Mouse (Mus musculus) frontal cortex, adult (tissue): ENCODE data around the gene Hcls1.

Source experiments
- ATAC-seq: cut with Nextera tagmentation; 2 replicates; pipeline ENCODE4 v1.9.2; 2017; ENCODE audit warnings: mild to moderate bottlenecking, moderate library complexity, mixed read lengths; ENCODE audit not compliant: low TSS enrichment

Hcls1 gene

DNA sequence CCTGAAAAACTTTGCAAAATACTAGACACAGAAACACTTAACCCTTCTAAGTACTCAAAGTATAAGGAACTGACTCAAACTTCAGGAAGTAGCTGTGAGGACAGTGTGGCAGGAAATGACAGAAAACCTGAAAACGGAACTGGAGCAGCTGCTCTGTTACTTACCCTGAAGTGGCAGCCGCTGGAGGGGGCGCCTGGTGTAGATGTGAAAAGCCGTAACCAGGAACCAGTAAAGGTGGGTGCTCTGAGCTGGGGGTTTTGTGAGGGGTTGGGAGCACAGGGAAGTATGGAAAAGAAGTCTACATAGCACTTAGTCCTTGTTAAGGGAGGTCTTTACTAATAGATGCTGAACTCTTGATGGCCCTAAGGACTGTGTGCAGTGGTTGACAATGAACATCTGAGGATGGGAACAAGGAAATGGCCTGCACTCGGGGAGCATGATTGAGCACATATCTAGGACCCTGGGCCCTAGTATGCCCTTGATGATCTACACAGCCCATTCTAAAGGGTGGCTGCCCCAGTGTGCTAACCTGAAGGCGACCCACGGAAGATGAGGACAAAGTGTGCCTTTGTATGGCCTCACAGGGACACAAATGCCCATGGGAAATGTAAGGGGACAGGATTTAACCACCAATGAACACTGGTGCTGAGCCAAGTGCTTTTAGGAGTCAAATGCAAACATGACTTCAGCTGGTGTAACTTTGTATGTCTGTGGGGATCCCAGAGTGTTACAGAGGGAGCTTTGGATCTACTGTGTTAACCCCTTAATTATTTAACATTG lies at the start of gene Hcls1:
Hcls1 (plus strand) TSS at position 143 of the 780 bp plus-strand sequence.
- ATAC-seq: no peak

GRCm38 (mm10) chr16:36885912-36886311 lies 48.9 kb upstream of the Hcls1 start:
- no peak for ATAC-seq

GRCm38 (mm10) chr16:36887546-36887945 lies 47.2 kb upstream of the Hcls1 start:
- ATAC-seq: no peak

DNA sequence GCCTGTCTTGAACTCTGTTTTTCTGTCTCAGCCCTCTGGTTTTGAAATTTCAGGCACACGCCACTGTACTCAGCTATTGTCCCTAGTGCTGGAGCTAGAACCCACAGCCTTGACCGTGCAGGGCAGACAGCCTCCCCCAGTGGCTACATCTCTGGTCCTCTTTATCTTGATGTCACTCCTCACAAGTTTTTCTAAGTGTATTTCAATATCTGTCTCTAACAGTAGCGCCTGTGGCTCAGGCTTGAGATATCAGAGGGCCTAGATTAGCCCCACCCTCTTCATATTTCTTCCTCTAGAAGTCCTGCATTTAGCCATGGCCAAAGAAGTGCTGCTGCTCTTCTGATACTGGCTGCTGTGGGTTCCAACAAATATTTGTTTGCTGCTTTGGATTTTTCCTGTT lies 44.2 kb upstream of the Hcls1 start:
- ATAC-seq: no peak

DNA sequence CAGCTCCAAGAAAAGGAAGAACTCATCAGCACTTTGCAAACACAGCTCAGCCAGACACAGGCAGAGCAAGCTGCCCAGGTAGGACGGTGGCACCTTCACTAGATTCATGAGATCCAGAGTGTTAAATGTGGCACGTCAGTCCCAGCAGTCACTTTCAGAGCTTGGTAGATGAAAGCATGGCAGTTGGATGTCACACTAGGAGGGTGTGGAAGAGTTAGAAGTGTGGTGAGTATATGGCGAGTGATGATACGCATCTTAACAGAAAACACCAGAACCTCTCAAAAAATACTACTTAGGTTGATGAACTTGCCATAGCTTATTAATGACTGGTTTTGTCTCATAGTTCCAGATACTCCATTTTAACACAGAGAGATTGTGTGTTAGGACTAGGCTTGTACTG lies 43.4 kb upstream of the Hcls1 start:
- ATAC-seq: no peak

- ATAC-seq: no peak
These were observed 41.5 kb upstream of the Hcls1 start for GRCm38 (mm10) chr16:36893317-36893716.

DNA sequence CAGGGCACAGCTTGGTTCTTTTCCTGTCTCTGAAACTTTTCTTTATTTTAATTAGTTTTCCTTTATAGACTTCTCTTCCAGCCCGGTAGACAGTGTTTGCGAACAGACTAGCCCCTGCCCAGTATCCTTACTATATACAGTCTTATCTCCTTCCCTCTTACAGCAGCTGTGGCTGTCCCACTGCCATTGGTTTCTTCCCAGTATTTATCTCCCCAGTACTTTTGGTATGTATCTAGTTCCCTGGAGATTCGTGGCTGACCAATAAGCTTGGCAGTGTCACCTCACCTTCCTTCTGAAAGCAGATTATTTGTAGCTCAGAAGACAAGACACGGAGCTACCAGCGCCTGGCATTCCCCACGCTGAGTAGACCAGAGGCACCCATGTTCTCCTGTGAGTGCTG lies 38.1 kb upstream of the Hcls1 start:
- no peak for ATAC-seq

DNA sequence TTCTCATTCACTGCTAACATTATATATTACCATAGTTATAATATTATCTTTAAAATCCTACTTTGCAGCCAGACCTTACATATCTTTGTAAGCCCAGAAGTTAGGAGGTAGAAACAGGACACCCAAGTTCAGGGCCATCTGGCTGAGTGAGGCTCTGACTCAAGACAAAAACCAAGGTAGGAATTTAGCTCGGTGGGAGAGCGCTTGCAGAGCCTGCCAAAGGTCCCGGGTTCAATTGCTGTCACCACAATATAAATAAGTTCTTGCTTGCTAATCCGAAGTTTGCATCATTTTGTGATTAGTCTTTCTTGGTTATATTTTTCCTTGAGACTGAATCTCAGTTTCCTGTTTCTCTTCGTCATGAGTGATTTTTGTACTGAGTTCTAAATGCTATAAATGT lies 31.6 kb upstream of the Hcls1 start:
- ATAC-seq: no peak

GRCm38 (mm10) chr16:36911909-36912308 lies 22.9 kb upstream of the Hcls1 start:
- no peak for ATAC-seq

- ATAC-seq: no peak
These were observed 22.5 kb upstream of the Hcls1 start for GRCm38 (mm10) chr16:36912311-36912710.

- ATAC-seq: no peak
These were observed 20.6 kb upstream of the Hcls1 start for GRCm38 (mm10) chr16:36914195-36914594.

DNA sequence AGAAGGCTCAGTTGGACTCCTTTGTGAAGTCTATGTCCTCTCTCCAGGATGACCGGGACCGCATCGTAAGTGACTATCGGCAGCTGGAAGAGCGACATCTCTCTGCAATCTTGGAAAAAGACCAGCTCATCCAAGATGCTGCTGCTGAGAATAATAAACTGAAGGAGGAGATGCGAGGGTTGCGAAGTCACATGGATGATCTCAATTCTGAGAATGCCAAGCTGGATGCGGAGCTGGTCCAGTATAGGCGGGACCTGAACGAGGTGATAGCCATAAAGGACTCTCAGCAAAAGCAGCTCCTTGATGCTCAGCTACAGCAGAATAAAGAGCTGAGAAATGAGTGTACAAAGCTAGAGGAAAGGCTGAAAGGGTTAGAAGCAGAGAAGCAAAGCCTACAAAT lies 16.3 kb upstream of the Hcls1 start:
- peak; percentile 56 for ATAC-seq

DNA sequence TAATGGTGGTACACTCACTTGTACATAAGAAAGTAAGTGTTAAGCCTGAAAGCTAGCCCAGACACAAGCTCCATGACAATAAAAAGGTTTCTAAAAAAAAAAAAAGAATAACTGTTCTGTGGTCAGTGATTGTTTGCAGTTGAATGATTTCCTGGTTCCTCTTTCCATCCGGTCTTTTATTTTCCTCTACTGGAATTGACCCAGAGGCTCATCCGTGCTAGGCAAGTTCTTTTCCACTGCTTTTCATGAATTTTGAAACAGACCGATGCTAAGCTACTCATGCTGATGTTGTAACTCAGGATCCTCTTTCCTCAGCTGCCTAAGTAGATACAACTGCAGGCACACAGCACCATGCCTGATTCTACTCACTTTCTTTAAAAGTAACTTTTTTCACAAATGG lies 14.4 kb upstream of the Hcls1 start:
- no peak for ATAC-seq

GRCm38 (mm10) chr16:36921067-36921613 lies 13.6 kb upstream of the Hcls1 start:
- ATAC-seq: no peak

DNA sequence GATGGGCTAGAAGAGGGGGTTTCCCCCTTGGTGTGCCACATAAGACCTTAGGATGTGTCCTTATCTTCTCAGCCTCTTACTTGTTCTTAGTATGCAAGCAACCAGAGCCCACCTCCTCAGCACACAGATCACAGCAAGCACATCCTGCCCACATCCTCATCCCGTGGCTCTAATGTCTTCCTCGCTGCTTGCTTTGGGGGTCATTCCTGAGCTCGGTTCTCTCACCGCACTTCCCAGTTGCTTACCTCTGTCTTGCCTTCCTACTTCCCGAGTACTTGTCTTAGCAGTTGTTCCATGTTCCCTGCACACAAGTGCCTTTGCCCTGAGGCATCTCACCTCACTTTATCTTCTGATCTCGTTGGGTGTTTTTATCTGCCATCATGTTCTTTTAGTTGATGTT lies 12.8 kb upstream of the Hcls1 start:
- no peak for ATAC-seq

GRCm38 (mm10) chr16:36924312-36924711 lies 10.5 kb upstream of the Hcls1 start:
- no peak for ATAC-seq

- ATAC-seq: peak; percentile 11; the same call in 1 of the 2 replicates
These were observed 9.4 kb upstream of the Hcls1 start for GRCm38 (mm10) chr16:36925351-36925750.

DNA sequence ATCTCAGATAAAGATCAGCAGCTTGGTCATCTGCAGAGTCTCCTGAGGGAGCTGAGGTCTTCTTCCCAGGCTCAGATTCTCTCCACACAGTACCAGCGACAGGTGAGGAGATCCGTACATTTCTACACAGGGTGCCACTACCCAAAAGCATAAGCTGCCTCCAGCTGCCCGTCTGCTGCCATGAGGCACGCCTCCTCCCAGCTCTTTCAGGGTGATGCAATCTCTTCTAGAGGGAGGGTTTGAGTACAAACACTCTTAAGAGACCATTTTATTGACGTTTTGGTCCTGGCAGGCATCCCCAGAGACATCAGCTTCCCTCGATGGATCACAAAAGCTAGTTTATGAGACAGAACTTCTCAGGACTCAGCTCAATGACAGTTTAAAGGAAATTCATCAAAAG lies 9.0 kb upstream of the Hcls1 start:
- peak; percentile 57 for ATAC-seq

DNA sequence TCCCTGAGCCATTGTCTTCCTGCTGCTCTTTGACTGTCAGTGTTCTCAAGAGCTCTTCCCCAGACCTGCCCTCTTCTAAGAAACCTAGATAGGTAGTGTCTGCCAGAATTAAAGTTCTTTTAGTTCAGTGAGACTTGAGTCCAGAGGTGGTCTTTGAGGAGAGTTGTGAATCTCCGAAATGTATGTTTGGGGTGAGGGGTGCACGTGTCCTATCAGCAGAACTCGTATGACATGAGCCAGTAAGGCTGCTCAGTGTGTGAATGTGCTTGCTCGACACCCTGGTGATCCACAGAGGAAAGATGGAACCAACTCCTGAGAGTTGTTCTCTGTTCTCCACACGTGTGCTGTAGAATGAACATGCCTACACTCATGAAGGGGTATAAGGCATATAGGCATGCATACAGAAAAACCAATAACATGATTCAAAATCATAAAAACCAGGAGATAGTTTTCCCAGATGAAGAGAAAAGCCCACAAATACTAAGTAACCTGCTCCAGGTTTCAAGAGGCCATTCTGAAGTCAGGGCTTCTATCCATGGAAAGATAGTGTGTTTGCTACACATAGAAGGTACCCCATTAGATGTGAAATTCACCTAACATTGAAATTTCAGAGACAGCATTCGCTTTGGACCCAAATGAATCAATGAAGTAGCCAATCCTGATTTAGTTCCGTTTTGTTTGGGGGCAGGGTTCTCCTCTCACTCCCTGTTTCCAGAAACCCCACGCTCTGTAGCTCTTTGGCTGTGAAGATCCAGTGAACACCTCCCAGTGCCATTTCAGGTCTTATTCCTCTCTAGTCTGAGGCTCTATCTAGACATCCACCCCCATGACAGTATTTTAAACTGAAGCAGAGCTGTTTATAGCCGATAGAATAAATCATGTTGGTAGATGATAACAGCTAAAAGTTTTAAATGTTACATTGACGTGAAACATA lies 8.0 kb upstream of the Hcls1 start:
- ATAC-seq: peak; percentile 85

- ATAC-seq: peak; percentile 50
These were observed 7.2 kb upstream of the Hcls1 start for GRCm38 (mm10) chr16:36927495-36928105.

DNA sequence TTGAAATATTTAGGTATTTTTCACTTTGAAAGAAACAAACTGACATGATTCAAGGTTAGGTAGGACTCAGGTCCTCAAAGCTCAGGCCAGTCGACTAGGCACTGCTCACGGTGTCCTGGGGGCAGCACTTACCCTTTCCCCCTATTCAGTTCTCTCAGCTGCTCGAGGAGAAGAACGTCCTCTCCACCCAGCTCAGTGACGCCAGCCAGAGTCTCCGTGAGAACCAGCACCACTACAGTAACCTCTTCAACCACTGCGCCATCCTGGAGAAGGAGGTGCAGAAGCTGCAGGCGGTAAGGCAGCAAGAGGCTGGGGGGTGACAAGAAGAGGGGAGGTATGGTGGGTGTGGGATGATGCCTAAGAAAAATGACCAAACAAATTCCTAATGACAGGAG lies 6.7 kb upstream of the Hcls1 start:
- no peak for ATAC-seq

DNA sequence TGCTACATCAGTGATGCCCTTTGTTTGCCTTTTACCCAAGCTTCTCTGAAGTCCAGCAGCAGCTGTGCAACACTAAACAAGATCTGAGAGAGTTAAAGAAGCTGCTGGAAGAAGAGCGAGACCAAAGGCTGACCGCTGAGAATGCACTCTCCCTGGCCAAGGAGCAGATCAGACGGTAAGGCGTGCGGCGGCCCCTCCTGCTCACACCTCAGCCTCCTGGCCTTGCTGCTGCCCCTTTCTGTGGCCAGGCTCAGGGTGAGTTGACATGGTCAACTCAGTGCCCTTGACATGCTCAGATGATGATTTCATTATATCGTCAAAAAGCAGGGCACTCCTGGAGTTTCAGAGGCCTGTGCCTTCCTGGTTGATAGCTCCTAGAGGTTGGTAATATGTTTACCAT lies 5.6 kb upstream of the Hcls1 start:
- ATAC-seq: no peak
